Mouse (Mus musculus) limb, embryonic 14.5 days (tissue): ENCODE data around the gene Trim65. TPM values are rescaled to one million over a fixed set of nuclear protein-coding genes. Genes with fewer than 3 reads are reported as not detected.

Experiments used
- ATAC-seq: fragments of 200-750 bp; cut with Nextera tagmentation; 2 replicates; pipeline ENCODE4 v1.8.0; 2017; ENCODE audit warnings: low read depth, moderate number of reproducible peaks, moderate TSS enrichment; ENCODE audit not compliant: low FRiP score
- DNase-seq: peaks from one replicate; pipeline ENCODE4 v3.0.0-alpha.2; 2015; ENCODE audit warnings: low spot score
- H3K27ac ChIP-seq: fragments of 300-500 bp; sonication (generic); replicated peaks from 2 replicates; pipeline ENCODE4 v1.5.1; 2014; ENCODE audit warnings: low read depth, mild to moderate bottlenecking, low read length, moderate library complexity, mixed read lengths
- H3K27me3 ChIP-seq: fragments of 300-500 bp; sonication (generic); 2 replicates; pipeline ENCODE4 v1.6.1; 2014; ENCODE audit warnings: low read length, mixed read lengths; ENCODE audit not compliant: control insufficient read depth, insufficient read depth
- H3K36me3 ChIP-seq: fragments of 300-500 bp; sonication (generic); 2 replicates; pipeline ENCODE4 v1.6.1; 2014; ENCODE audit warnings: mild to moderate bottlenecking, low read length, moderate library complexity, mixed read lengths; ENCODE audit not compliant: control insufficient read depth, insufficient read depth
- H3K4me1 ChIP-seq: fragments of 300-500 bp; sonication (generic); 2 replicates; pipeline ENCODE4 v1.6.1; 2014; ENCODE audit warnings: antibody characterized with exemption, low read length, mixed read lengths; ENCODE audit not compliant: control insufficient read depth, insufficient read depth
- H3K4me2 ChIP-seq: fragments of 300-500 bp; sonication (generic); replicated peaks from 2 replicates; pipeline ENCODE4 v1.6.1; 2014; ENCODE audit warnings: low read depth, mild to moderate bottlenecking, low read length, moderate library complexity; ENCODE audit not compliant: severe bottlenecking
- H3K4me3 ChIP-seq: fragments of 300-500 bp; sonication (generic); replicated peaks from 2 replicates; pipeline ENCODE4 v1.5.1; 2014; ENCODE audit warnings: low read length
- H3K9ac ChIP-seq: fragments of 300-500 bp; sonication (generic); 2 replicates; pipeline ENCODE4 v1.6.1; 2014; ENCODE audit warnings: mild to moderate bottlenecking, low read depth, low read length, moderate library complexity; ENCODE audit not compliant: severe bottlenecking
- H3K9me3 ChIP-seq: fragments of 300-500 bp; sonication (generic); 2 replicates; pipeline ENCODE4 v1.6.1; 2016; ENCODE audit warnings: low read length; ENCODE audit not compliant: control insufficient read depth
- POLR2A ChIP-seq: fragments of 200-500 bp; IDR thresholded peaks from 2 replicates; pipeline ENCODE4 v1.8.0; 2012; ENCODE audit warnings: inconsistent platforms, mild to moderate bottlenecking, moderate library complexity, borderline replicate concordance; ENCODE audit not compliant: insufficient read depth, insufficient read length; ENCODE audit errors: extremely low read depth
- WGBS: fragments of 180-500 bp; shearing (Covaris S2); extraction: QIAGEN DNeasy Blood & Tissue Kit; methylation state at CpG from one replicate; pipeline ENCODE4 v1.1.7; 2014; 5-methylcytosine and 5-hydroxymethylcytosine counted together
- polyA plus RNA-seq, 2 experiments: library from polyadenylated mRNA; depleted of rRNA in 1 of 2; stranded (reverse) in 1 of 2; unstranded in 1 of 2; fragments of >200 nt; fragmentation: Nextera tagmentation in 1 of 2; extraction: Ambion mirVana in 1 of 2; gene quantifications; 2 replicates each; pipeline versions ENCODE4 v1.2.1 to v1.2.3; 2012 to 2014

The Trim65 gene
- polyA plus RNA-seq, 2 experiments = 3.1 to 4.9 TPM

GRCm38 (mm10) chr11:116111611-116112203 lies 19.2 kb downstream of the Trim65 start:
- Histone ChIP-seq H3K4me3 (no peak overlapping the region), H3K36me3 (no peaks in the 10 kb centered on the region), H3K27ac (no peak overlapping the region), H3K4me2 (no peak overlapping the region), H3K27me3 (peaks cover 46% of the 10 kb centered on the region), H3K9me3 (no peaks in the 10 kb centered on the region), H3K9ac (no peak overlapping the region), H3K4me1 (peaks cover 22% of the 10 kb centered on the region)
- DNase-seq (no peak), ATAC-seq (no peak)
- 82% methylated on average over 19 of the region's 19 CpGs for WGBS
- no peak for TF ChIP-seq POLR2A

- Histone ChIP-seq H3K4me3 (0 out of 2 replicates have a peak overlapping the region, but pooled peaks have one; percentile 52), H3K4me1 (peaks cover 27% of the 10 kb centered on the region), H3K27ac (no peak overlapping the region), H3K36me3 (no peaks in the 10 kb centered on the region), H3K27me3 (peaks cover 48% of the 10 kb centered on the region), H3K9me3 (no peaks in the 10 kb centered on the region), H3K9ac (no peak overlapping the region), H3K4me2 (peak overlapping the region; percentile 69; the same call in 1 of the 2 replicates)
- DNase-seq = no peak
- 79% methylated on average over 4 of the region's 4 CpGs for WGBS
- no peak for TF ChIP-seq POLR2A
- no peak for ATAC-seq
Measured at GRCm38 (mm10) chr11:116111067-116111466, 19.9 kb downstream of the Trim65 start.

- WGBS = 25% methylated on average over 10 of the region's 10 CpGs
- no peak for ATAC-seq
- no peaks in the 10 kb centered on the region for H3K9me3 ChIP-seq
- H3K9ac ChIP-seq = peak overlapping the region; percentile 61
- no peak for DNase-seq
- H3K27me3 ChIP-seq = peaks cover 48% of the 10 kb centered on the region
- TF ChIP-seq POLR2A = no peak
- H3K4me3 ChIP-seq = peak overlapping the region; percentile 52
- H3K4me1 ChIP-seq = peaks cover 28% of the 10 kb centered on the region
- peak overlapping the region; percentile 69 for H3K4me2 ChIP-seq
- 0 out of 2 replicates have a peak overlapping the region, but pooled peaks have one; percentile 3 for H3K27ac ChIP-seq
- H3K36me3 ChIP-seq = no peaks in the 10 kb centered on the region
Measured at GRCm38 (mm10) chr11:116110540-116110939, 20.4 kb downstream of the Trim65 start.

- WGBS = under 1% methylated on average over 21 of the region's 35 CpGs
Measured at GRCm38 (mm10) chr11:116110131-116110530, 20.8 kb downstream of the Trim65 start.

GRCm38 (mm10) chr11:116109441-116110081 lies 21.4 kb downstream of the Trim65 start:
- no peak for TF ChIP-seq POLR2A
- H3K4me3 ChIP-seq = peak overlapping the region; percentile 52
- H3K9me3 ChIP-seq = no peaks in the 10 kb centered on the region
- peak overlapping the region; percentile 61 for H3K9ac ChIP-seq
- H3K4me2 ChIP-seq = peak overlapping the region; percentile 69
- no peak for ATAC-seq
- H3K36me3 ChIP-seq = no peaks in the 10 kb centered on the region
- 3% methylated on average over 65 of the region's 70 CpGs for WGBS
- H3K27me3 ChIP-seq = peaks cover 48% of the 10 kb centered on the region
- DNase-seq = no peak
- peaks cover 29% of the 10 kb centered on the region for H3K4me1 ChIP-seq
- peak overlapping the region; percentile 46 for H3K27ac ChIP-seq

More at GRCm38 (mm10) chr11:116110131-116110530, 20.8 kb downstream of the Trim65 start:
- Histone ChIP-seq H3K27me3 (peaks cover 48% of the 10 kb centered on the region), H3K4me1 (peaks cover 28% of the 10 kb centered on the region), H3K9ac (peak overlapping the region; percentile 61), H3K4me3 (peak overlapping the region; percentile 52), H3K27ac (peak overlapping the region; percentile 46), H3K9me3 (no peaks in the 10 kb centered on the region), H3K36me3 (no peaks in the 10 kb centered on the region), H3K4me2 (peak overlapping the region; percentile 69)
- no peak for DNase-seq
- no peak for TF ChIP-seq POLR2A
- peak; percentile 51; the same call in 1 of the 2 replicates for ATAC-seq
